Comparison of ENCODE assay signal across 9 mouse cellular contexts in the genomic region with DNA sequence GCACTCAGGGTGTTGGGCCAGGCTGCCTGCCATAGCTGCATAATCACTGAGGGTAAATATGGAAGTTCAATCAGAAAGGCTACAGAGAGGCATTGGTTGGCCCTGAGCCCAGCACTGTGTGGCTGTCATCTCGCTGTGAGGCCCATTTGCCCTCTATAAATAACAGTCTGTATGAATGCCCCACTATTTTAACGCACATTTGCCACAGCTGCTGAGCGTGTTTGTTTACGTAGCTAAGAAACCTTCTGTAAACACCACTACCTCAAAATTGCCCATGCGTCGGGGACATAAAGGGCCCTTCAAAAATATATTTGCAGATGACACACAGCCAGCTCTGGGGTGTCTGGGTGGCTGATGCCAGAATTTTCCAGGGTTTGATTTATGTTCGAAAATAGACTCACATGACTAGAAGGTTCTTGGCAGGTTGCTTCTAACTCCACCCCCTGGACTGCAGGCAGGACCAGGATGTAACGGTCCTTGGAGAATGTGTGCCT.
DNase-seq lines count a peak whose midpoint lies in the region; ATAC-seq and TF ChIP-seq lines count a peak whose summit lies in the region.
"Had no signal": no experiment of that assay in that cellular context is flagged by ENCODE, and none has a peak within 500 bp of the region (broad histone marks: within the 10 kb centered on the region; RNA-seq: fewer than 3 reads in every experiment).

No protein-coding gene starts in this region.

- no peaks in the 10 kb centered on the region for H3K9me3 ChIP-seq in limb, embryonic 12.5 days
- no peaks in the 10 kb centered on the region for H3K9me3 ChIP-seq in limb, embryonic 10.5 days (replicated peaks)
- H3K9me3 ChIP-seq in limb, embryonic 14.5 days (ENCODE audit: control insufficient read depth, low read length) = no peaks in the 10 kb centered on the region

- no peak overlapping the region for H3K4me3 ChIP-seq in limb, embryonic 12.5 days (replicated peaks)
- H3K4me3 ChIP-seq in limb, embryonic 10.5 days = no peak overlapping the region
- no peak overlapping the region for H3K4me3 ChIP-seq in limb, embryonic 14.5 days (replicated peaks; ENCODE audit: low read length)
- H3K4me3 ChIP-seq: erythroblast, embryonic 14.5 days had no signal

- H3K27ac ChIP-seq in limb, embryonic 12.5 days = peak overlapping the region; percentile 47; the same call in 1 of the 2 replicates
- H3K27ac ChIP-seq in limb, embryonic 10.5 days = no peak overlapping the region
- H3K27ac ChIP-seq in limb, embryonic 14.5 days (replicated peaks; ENCODE audit: low read depth, low read length) = peak overlapping the region; percentile 21; the same call in 1 of the 2 replicates

- no peaks in the 10 kb centered on the region for H3K36me3 ChIP-seq in limb, embryonic 12.5 days
- H3K36me3 ChIP-seq in limb, embryonic 10.5 days = no peaks in the 10 kb centered on the region
- H3K36me3 ChIP-seq in limb, embryonic 14.5 days (ENCODE audit: control insufficient read depth, insufficient read depth, low read length) = no peaks in the 10 kb centered on the region

- H3K4me2 ChIP-seq in limb, embryonic 12.5 days = no peak overlapping the region
- no peak overlapping the region for H3K4me2 ChIP-seq in limb, embryonic 14.5 days (replicated peaks; ENCODE audit: low read depth, low read length, severe bottlenecking)

- DNase-seq in limb, embryonic 10.5 days (ENCODE audit: low spot score) = no peak
- DNase-seq in cerebellum, adult 9-11 months = peak; percentile 67
- DNase-seq in heart, adult 9 months (ENCODE audit: low spot score in 2 of 2) = peak; percentile 72 to 83
- peak; percentile 68 for DNase-seq in limb, embryonic 14.5 days (ENCODE audit: low spot score)
- DNase-seq in embryo, embryonic 11 days = no peak
- no peak for DNase-seq in testis, postnatal 14 days (ENCODE audit: low spot score)
- DNase-seq in c-Kit-positive CD71-positive TER-119-positive erythroid progenitor cells, embryonic 14.5 days (ENCODE audit: low spot score) = no peak

- 63% methylated on average over 8 of the region's 8 CpGs for WGBS in limb, embryonic 12.5 days
- 78% methylated on average over 8 of the region's 8 CpGs for WGBS in limb, embryonic 10.5 days
- WGBS in limb, embryonic 14.5 days = 45% methylated on average over 8 of the region's 8 CpGs

- no peak overlapping the region for H3K9ac ChIP-seq in limb, embryonic 12.5 days (replicated peaks)
- H3K9ac ChIP-seq in limb, embryonic 14.5 days (ENCODE audit: low read depth, low read length, severe bottlenecking) = no peak overlapping the region

- H3K27me3 ChIP-seq in limb, embryonic 12.5 days = no peaks in the 10 kb centered on the region
- H3K27me3 ChIP-seq in limb, embryonic 10.5 days (ENCODE audit: low read depth, poor library complexity, severe bottlenecking) = no peaks in the 10 kb centered on the region
- H3K27me3 ChIP-seq in limb, embryonic 14.5 days (ENCODE audit: control insufficient read depth, insufficient read depth, low read length) = no peaks in the 10 kb centered on the region

- no peak for TF ChIP-seq POLR2A in limb, embryonic 14.5 days (IDR thresholded peaks at IDR 0.05; ENCODE audit: borderline replicate concordance, extremely low read depth, insufficient read depth, insufficient read length)

- ATAC-seq in limb, embryonic 12.5 days (ENCODE audit: insufficient number of reproducible peaks, insufficient read depth, low FRiP score, low TSS enrichment, low read depth) = peak; percentile 76; the same call in 1 of the 2 replicates
- peak; percentile 89 for ATAC-seq in limb, embryonic 14.5 days (ENCODE audit: low FRiP score, low read depth)

- peaks cover 5% of the 10 kb centered on the region; the same call in 1 of the 2 replicates for H3K4me1 ChIP-seq in limb, embryonic 12.5 days (replicated peaks)
- H3K4me1 ChIP-seq in limb, embryonic 10.5 days = no peaks in the 10 kb centered on the region
- H3K4me1 ChIP-seq in limb, embryonic 14.5 days (ENCODE audit: control insufficient read depth, insufficient read depth, low read length) = peaks cover 12% of the 10 kb centered on the region

Comparison
In these comparisons a context has a peak if more than half of its experiments do, and no peak if none do; other contexts are left out.
1. DNase-seq: peak in cerebellum, adult 9-11 months (single experiment), heart, adult 9 months (2 of 2) and limb, embryonic 14.5 days (single experiment); none in limb, embryonic 10.5 days (single experiment), embryo, embryonic 11 days (single experiment), testis, postnatal 14 days (single experiment) and c-Kit-positive CD71-positive TER-119-positive erythroid progenitor cells, embryonic 14.5 days (single experiment).